Mouse (Mus musculus) thymus, postnatal 0 days (tissue): ENCODE measurements at regions not wholly inside any gene's neighbourhood (a gene's known extent, or its start where the extent isn't known, plus 50 kb on each side); places are given as distances from the start of the nearest gene placed in this dataset.
"Not testable (repeated sequence)": the region's sequence is repeated elsewhere in the genome, so short reads cannot be mapped to it uniquely, and the experiment has no call there.

Experiments
- DNase-seq: peaks from one replicate; pipeline ENCODE4 v3.0.0-alpha.2; 2015; ENCODE audit warnings: low spot score

DNA sequence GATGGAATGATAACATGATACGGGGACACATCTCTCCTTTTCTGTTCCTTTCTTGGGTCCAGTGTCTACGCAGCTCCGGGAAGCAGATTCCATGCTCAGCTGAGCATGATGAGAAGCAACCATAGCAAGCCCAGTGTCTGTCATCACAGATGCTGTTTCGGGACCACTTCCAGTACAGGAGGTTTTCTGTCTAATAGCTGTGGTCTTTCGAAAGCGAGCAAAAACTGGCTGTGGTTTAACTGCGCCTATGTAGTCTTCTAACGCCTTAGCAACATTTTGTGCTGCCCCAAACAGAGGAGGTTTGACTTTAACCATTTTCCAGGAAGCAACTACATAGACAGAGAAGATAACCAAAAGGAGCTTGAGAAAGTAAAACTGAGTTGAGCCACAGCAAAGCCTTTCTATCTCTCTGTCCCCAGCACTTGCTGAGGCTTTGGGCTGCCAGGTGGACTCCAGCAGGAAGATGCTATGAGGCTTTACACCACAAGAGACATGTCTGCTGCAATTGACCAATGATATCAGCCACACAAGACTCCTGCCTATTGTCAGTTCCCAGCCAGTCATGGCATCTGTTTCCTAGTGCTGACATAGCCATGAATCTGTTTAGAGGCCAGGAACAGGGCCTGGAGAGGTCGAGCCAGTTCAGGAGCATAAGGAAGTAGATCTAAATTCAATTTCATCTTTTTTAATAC, 95.1 kb downstream of the Stard3nl start:
- DNase-seq: peak; percentile 13

DNA sequence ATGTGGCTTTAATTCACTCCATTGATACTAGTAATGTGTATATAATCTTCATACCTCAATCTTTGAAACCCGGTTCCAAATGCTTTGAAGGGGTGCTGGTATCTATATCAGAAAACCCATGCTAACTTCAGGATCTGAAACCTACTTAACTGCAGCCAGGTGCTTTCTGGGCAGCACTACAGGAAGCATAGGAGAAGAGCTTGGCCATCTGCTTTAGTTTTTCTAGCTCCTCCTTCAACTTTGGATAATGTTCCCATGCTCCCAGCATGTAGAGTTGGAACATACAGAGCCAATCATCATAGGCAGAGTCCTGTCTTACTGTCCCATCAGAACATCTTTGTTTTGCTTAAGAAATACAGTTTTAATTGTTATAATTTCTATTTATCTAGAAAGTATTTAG, 99.3 kb downstream of the Stard3nl start:
- DNase-seq: no peak

DNA sequence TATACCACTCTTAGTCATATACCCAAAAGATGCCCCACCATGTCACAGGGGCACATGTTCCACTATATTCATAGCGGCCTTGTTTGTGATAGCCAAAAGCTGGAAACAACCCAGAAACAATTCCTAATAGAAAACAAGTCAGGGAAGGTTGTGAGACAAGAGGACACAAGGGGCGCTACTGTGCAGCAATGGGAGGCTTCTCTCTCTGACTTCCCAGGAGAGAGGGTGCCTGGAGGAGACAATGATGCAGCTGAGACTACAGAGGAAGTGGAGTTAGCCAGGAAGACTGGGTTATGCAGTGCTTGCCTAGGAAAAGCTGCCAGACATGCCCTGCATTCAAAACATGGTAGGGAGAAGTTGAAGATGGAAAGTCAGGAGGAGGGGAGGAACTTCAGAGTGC, 102.6 kb downstream of the Stard3nl start:
- DNase-seq: no peak

DNA sequence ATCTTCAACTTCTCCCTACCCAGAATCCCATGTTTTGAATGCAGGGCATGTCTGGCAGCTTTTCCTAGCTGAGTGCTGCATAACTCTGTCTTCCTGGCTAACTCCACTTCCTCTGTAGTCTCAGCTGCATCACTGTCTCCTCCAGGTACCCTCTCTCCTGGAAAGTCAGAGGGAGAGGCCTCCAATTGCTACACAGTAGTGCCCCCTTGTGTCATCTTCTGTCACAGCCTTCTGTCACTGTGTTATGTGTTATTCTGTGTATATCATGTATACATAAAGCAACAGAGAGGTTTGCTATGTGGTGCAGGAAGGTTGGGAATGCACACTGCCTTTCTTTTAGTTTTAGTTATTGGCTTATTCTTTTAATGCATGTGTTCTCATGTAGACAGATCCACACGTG, 112.4 kb downstream of the Stard3nl start:
- DNase-seq: peak; percentile 46

DNA sequence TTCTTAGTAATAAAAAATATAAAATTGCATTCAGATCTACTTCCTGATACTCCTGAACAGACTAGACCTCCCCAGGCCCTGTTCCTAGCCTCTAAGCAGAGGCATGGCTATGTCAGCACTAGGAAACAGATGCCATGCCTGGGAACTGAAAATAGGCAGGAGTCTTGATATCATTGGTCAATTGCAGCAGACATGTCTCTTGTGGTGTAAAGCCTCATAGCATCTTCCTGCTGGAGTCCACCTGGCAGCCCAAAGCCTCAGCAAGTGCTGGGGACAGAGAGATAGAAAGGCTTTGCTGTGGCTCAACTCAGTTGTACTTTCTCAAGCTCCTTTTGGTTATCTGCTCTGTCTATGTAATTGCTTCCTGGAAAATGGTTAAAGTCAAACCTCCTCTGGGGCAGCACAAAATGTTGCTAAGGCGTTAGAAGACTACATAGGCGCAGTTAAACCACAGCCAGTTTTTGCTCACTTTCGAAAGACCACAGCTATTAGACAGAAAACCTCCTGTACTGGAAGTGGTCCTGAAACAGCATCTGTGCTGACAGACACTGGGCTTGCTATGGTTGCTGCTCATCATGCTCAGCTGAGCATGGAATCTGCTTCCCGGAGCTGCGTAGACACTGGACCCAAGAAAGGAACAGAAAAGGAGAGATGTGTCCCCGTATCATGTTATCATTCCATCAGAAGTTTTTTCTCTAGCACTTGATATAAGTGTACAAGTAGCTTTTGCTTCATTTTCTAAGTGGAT, 122.9 kb downstream of the Stard3nl start:
- not testable (repeated sequence) for DNase-seq

DNA sequence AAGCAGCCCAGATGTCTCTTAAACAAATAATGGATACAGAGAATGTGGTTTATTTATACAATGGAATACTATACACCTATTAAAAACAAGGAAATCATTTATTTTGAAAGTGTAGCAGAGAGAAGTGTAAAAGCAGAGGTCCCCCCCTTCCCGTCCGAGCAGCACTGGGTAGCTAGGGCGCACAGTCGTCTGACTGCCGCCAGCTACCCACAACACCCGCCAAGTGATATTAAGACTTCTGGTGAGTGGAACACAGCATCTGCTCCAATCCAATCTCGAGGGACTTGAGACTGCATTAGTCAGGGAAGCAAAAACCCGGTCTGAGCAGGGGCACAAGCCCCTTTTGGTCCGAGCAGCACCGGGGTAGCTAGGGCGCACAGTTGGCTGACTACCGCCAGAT, 130.6 kb downstream of the Stard3nl start:
- not testable (repeated sequence) for DNase-seq

DNA sequence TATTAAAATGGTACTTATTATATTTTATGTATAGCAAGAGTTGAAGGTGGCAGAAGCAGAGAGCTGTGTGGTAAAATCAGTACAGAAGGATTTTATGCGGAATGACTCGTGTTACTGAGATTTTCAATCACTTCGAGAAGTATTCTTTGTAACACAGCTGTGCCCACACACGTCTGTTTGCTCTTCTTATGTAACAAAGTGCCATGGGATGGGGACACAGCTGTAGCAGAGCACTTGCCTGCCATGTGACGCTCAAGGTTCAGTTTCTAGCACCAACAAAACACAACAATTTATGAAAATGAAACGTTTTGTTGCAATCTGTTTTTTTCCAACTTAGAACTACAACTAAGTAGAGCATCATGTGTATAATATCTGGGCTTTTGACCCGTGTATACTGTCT, 149.0 kb downstream of the Stard3nl start:
- not testable (repeated sequence) for DNase-seq

DNA sequence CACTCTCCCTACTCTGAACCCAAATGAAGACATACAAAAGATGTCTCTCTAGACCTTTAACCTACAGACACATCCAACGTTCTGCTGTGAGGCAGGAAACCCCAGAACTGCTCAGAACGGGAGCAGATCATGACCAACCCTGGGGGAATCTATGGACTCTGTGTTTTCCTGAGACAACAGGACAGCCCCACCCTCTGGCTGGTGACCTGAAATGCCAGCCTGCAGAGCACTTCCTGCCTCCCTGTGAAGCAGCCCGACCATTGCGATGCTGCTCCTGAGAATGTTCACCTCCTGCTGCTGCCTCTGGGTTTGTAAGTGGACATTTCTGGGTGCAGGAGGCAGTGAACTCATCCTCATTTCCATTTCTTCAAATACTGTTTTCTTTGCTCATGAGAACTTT, 153.0 kb downstream of the Stard3nl start:
- DNase-seq: peak; percentile 57

DNA sequence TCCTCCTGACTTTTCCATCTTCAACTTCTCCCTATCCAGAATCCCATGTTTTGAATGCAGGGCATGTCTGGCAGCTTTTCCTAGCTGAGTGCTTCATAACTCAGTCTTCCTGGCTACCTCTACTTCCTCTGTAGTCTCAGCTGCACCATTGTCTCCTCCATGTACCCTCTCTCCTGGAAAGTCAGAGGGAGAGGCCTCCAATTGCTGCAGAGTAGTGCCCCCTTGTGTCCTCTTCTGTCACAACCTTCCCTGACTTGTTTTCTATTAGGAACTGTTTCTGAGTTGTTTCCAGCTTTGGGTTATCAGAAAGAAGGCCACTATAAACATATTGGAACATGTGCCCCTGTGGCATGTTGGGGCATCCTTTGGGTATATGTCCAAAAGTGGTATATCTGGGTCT, 159.3 kb downstream of the Stard3nl start:
- peak; percentile 69 for DNase-seq

DNA sequence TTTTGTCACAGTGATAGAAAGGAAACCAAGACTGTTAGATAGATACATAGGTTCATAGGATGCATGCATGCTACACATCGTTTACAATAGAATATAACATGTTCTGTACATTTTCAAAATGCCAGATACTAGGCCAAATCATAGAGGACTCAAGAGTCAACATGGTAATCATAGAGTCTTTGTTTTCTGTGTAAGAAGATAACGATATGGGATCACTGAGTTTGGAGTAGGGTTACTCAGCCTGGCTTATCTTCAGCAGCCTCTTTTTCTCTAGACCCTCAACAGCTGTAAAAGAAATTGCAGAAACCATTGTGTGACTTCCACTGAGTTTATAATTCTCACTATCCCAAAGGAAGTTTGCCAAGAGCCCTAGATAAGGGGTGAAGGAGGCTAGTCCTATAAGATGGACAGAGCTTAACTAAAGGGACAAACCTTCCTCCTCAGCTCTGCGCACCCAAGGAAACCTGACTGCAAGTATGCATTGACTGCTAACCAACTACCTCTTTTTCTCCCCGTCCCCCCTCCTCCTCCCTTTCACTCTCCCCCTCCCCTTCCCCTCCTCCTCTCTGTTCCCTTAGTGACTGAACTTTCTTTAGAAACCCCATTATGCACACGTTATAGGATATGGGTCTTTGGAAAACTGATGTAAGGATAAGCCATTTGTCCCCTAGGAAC, 160.8 kb downstream of the Stard3nl start:
- DNase-seq: peak; percentile 3

DNA sequence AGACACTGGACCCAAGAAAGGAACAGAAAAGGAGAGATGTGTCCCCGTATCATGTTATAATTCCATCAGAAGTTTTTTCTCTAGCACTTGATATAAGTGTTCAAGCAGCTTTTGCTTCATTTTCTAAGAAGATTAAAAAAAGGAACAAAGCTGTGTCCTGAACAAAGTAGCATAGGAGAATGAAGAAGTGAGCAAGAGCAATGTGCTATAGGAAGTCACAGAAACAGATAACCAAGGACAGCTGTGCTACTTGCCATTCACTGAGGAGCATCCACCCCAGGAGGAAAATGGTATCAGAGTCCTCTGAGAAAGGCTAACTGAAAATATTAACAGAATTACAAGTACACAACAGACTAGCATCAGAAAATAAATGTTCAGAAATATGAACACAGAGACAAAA, 175.6 kb downstream of the Stard3nl start:
- DNase-seq: peak; percentile 8

DNA sequence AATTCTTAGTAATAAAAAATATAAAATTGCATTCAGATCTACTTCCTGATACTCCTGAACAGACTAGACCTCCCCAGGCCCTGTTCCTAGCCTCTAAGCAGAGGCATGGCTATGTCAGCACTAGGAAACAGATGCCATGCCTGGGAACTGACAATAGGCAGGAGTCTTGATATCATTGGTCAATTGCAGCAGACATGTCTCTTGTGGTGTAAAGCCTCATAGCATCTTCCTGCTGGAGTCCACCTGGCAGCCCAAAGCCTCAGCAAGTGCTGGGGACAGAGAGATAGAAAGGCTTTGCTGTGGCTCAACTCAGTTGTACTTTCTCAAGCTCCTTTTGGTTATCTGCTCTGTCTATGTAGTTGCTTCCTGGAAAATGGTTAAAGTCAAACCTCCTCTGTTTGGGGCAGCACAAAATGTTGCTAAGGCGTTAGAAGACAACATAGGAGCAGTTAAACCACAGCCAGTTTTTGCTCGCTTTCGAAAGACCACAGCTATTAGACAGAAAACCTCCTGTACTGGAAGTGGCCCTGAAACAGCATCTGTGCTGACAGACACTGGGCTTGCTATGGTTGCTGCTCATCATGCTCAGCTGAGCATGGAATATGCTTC, 176.1 kb downstream of the Stard3nl start:
- DNase-seq: peak; percentile 26

DNA sequence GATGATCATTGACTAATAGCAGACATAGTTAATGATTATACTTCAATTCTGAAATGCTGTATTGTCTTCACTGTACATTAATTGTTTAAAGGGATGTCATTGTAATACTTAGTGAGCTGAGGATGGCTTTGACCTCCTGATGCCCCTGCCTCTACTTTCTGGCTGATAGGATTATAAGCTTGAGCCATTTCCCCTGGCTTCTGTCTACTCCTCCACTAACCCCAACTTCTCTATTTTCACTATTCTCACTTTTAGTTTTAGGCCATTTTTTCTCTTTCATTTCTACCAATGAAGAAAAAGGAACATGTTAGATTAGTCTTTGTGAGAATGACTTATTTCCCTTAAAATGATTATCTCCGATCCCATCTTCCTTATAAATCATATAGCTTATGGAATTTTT, 190.9 kb downstream of the Stard3nl start:
- DNase-seq: no peak

DNA sequence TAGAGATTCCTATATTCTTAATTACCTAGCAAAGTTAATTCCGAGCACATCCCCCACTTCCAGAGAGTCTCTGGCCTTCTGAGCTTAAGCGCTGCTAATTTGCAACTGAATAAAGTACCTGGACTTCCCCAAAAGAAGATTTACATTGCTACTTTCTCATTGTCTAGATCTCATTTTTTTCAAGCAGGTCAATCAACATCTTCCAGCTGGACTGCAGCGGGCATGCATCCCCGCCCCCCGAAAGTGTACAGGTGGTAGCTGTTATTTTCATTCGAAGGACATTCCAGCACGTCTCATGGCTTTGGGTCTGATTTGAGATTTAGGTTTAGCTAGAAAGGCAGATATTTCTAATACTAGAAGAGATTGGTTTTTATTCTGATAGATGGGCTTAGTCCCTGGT, 193.3 kb downstream of the Stard3nl start:
- DNase-seq: not testable (repeated sequence)
